Mouse (Mus musculus) midbrain, postnatal 0 days (tissue): ENCODE data around the gene Kcnk3. TPM values are rescaled to one million over a fixed set of nuclear protein-coding genes. Genes with fewer than 3 reads are reported as not detected.

ENCODE experiments used
- ATAC-seq: fragments of 200-750 bp; cut with Nextera tagmentation; 2 replicates; pipeline ENCODE4 v1.8.0; 2017; ENCODE audit warnings: moderate number of reproducible peaks, mild to moderate bottlenecking, moderate TSS enrichment, moderate library complexity; ENCODE audit not compliant: low FRiP score
- DNase-seq: peaks from one replicate; pipeline ENCODE4 v3.0.0-alpha.2; 2015; ENCODE audit warnings: low spot score
- H3K27ac ChIP-seq: fragments of 300-500 bp; sonication (generic); 2 replicates; pipeline ENCODE4 v1.5.1; 2014; ENCODE audit warnings: low read depth, mild to moderate bottlenecking, low read length, mixed read lengths
- H3K27me3 ChIP-seq: fragments of 300-500 bp; sonication (generic); 2 replicates; pipeline ENCODE4 v1.6.1; 2014; ENCODE audit warnings: low read length, control low read depth, mixed read lengths; ENCODE audit not compliant: insufficient read depth
- H3K36me3 ChIP-seq: fragments of 300-500 bp; sonication (generic); 2 replicates; pipeline ENCODE4 v1.6.1; 2014; ENCODE audit warnings: low read length, control low read depth, mixed read lengths; ENCODE audit not compliant: insufficient read depth
- H3K4me1 ChIP-seq: fragments of 300-500 bp; sonication (generic); 2 replicates; pipeline ENCODE4 v1.6.1; 2014; ENCODE audit warnings: mild to moderate bottlenecking, control low read depth, antibody characterized with exemption, low read length, mixed read lengths; ENCODE audit not compliant: insufficient read depth
- H3K4me2 ChIP-seq: fragments of 300-500 bp; sonication (generic); 2 replicates; pipeline ENCODE4 v1.6.1; 2014; ENCODE audit warnings: low read depth, mild to moderate bottlenecking, low read length, mixed read lengths; ENCODE audit not compliant: poor library complexity, severe bottlenecking
- H3K4me3 ChIP-seq: fragments of 300-500 bp; sonication (generic); 2 replicates; pipeline ENCODE4 v1.5.1; 2014; ENCODE audit warnings: low read depth, mild to moderate bottlenecking, low read length, moderate library complexity
- H3K9ac ChIP-seq: fragments of 300-500 bp; sonication (generic); replicated peaks from 2 replicates; pipeline ENCODE4 v1.6.1; 2014; ENCODE audit warnings: mild to moderate bottlenecking, low read length, moderate library complexity, mixed read lengths; ENCODE audit not compliant: poor library complexity, severe bottlenecking
- H3K9me3 ChIP-seq: fragments of 300-500 bp; sonication (generic); 2 replicates; pipeline ENCODE4 v1.6.1; 2016; ENCODE audit warnings: low read length, control low read depth
- CTCF ChIP-seq: IDR thresholded peaks from 2 replicates; pipeline ENCODE4 v1.5.1; 2016; ENCODE audit warnings: antibody characterized with exemption, mild to moderate bottlenecking
- WGBS: fragments of 180-500 bp; shearing (Covaris S2); extraction: QIAGEN DNeasy Blood & Tissue Kit; methylation state at CpG from one replicate; pipeline ENCODE4 v1.1.7; 2014; 5-methylcytosine and 5-hydroxymethylcytosine counted together
- polyA plus RNA-seq: library from polyadenylated mRNA; unstranded; fragments of >200 nt; fragmentation: Nextera tagmentation; extraction: Ambion mirVana; gene quantifications from 2 replicates; pipeline ENCODE4 v1.2.1, GENCODE M21; 2015
- total RNA-seq: library from RNA; depleted of rRNA; stranded (reverse); fragments of >200 nt; gene quantifications from 2 replicates; pipeline ENCODE4 v1.2.3, GENCODE M21; 2014

Gene Kcnk3
- total and polyA plus RNA-seq, 2 experiments from 2014 or later, result 12.2 to 21.8 TPM

GRCm38 (mm10) chr5:30625379-30625778 is 37.4 kb downstream of the Kcnk3 start:
- Histone ChIP-seq H3K9me3 (no peaks in the 10 kb centered on the region), H3K4me2 (no peak overlapping the region), H3K4me1 (peaks cover 9% of the 10 kb centered on the region; the same call in 1 of the 2 replicates), H3K36me3 (no peaks in the 10 kb centered on the region), H3K4me3 (no peak overlapping the region), H3K27ac (no peak overlapping the region), H3K27me3 (peaks cover 8% of the 10 kb centered on the region), H3K9ac (no peak overlapping the region)
- DNase-seq (no peak), ATAC-seq (no peak)
- 87% methylated on average over 3 of the region's 3 CpGs for WGBS
- TF ChIP-seq CTCF, result no peak

GRCm38 (mm10) chr5:30626331-30627105 is 38.5 kb downstream of the Kcnk3 start:
- H3K27me3 ChIP-seq, result peaks cover 3% of the 10 kb centered on the region
- DNase-seq, result no peak
- H3K36me3 ChIP-seq, result no peaks in the 10 kb centered on the region
- 81% methylated on average over 8 of the region's 8 CpGs for WGBS
- no peak for TF ChIP-seq CTCF
- H3K9ac ChIP-seq, result no peak overlapping the region
- no peak for ATAC-seq
- H3K4me1 ChIP-seq, result peaks cover 9% of the 10 kb centered on the region; the same call in 1 of the 2 replicates
- H3K9me3 ChIP-seq, result no peaks in the 10 kb centered on the region
- no peak overlapping the region for H3K4me3 ChIP-seq
- H3K4me2 ChIP-seq, result no peak overlapping the region
- H3K27ac ChIP-seq, result no peak overlapping the region

- WGBS, result 83% methylated on average over 3 of the region's 3 CpGs
- Histone ChIP-seq H3K4me1 (no peaks in the 10 kb centered on the region), H3K27me3 (no peaks in the 10 kb centered on the region), H3K4me2 (no peak overlapping the region), H3K9ac (no peak overlapping the region), H3K9me3 (no peaks in the 10 kb centered on the region), H3K27ac (no peak overlapping the region), H3K36me3 (no peaks in the 10 kb centered on the region), H3K4me3 (no peak overlapping the region)
- no peak for TF ChIP-seq CTCF
- DNase-seq, result no peak
- no peak for ATAC-seq
Observed at GRCm38 (mm10) chr5:30628511-30628910, 40.5 kb downstream of the Kcnk3 start.

- H3K9ac ChIP-seq, result no peak overlapping the region
- H3K27ac ChIP-seq, result no peak overlapping the region
- H3K4me1 ChIP-seq, result no peaks in the 10 kb centered on the region
- no peaks in the 10 kb centered on the region for H3K36me3 ChIP-seq
- H3K4me3 ChIP-seq, result no peak overlapping the region
- WGBS, result 79% methylated on average over 6 of the region's 6 CpGs
- DNase-seq (no peak), ATAC-seq (no peak)
- no peaks in the 10 kb centered on the region for H3K9me3 ChIP-seq
- no peak for TF ChIP-seq CTCF
- no peaks in the 10 kb centered on the region for H3K27me3 ChIP-seq
- H3K4me2 ChIP-seq, result no peak overlapping the region
Observed at GRCm38 (mm10) chr5:30630401-30630800, 42.4 kb downstream of the Kcnk3 start.

- no peak overlapping the region for H3K4me2 ChIP-seq
- H3K36me3 ChIP-seq, result no peaks in the 10 kb centered on the region
- H3K27me3 ChIP-seq, result no peaks in the 10 kb centered on the region
- DNase-seq (no peak), ATAC-seq (no peak)
- no peak overlapping the region for H3K9ac ChIP-seq
- no peak overlapping the region for H3K27ac ChIP-seq
- no peak for TF ChIP-seq CTCF
- 75% methylated on average over 1 of the region's 1 CpGs for WGBS
- H3K4me1 ChIP-seq, result no peaks in the 10 kb centered on the region
- no peaks in the 10 kb centered on the region for H3K9me3 ChIP-seq
- H3K4me3 ChIP-seq, result no peak overlapping the region
Observed at GRCm38 (mm10) chr5:30632134-30632533, 44.2 kb downstream of the Kcnk3 start.

GRCm38 (mm10) chr5:30636994-30637393 is 49.0 kb downstream of the Kcnk3 start:
- Histone ChIP-seq H3K27ac (no peak overlapping the region), H3K4me3 (no peak overlapping the region), H3K36me3 (no peaks in the 10 kb centered on the region), H3K27me3 (no peaks in the 10 kb centered on the region), H3K9me3 (no peaks in the 10 kb centered on the region), H3K4me2 (no peak overlapping the region), H3K9ac (no peak overlapping the region), H3K4me1 (no peaks in the 10 kb centered on the region)
- no peak for TF ChIP-seq CTCF
- 61% methylated on average over 7 of the region's 7 CpGs for WGBS
- no peak for ATAC-seq
- no peak for DNase-seq
